Mouse (Mus musculus): ENCODE measurements around the gene Mcm2. TPM values are rescaled to one million over a fixed set of nuclear protein-coding genes. Genes with fewer than 3 reads are reported as not detected.

Mcm2 gene
- total and polyA plus RNA-seq, 3 experiments: 130 to 148 (median 148) TPM

- Histone ChIP-seq H3K9me3 (replicated peaks; ENCODE audit: low read length) (no peaks in the 10 kb centered on the region), H3K27ac (ENCODE audit: insufficient read depth, low read depth) (no peak overlapping the region), H3K9ac (ENCODE audit: insufficient read depth, low read depth) (no peak overlapping the region), H3K79me2 (replicated peaks; ENCODE audit: control insufficient read depth, extremely low read depth, insufficient read depth, poor library complexity, severe bottlenecking) (no peaks in the 10 kb centered on the region), H3K4me2 (ENCODE audit: insufficient read depth, low read depth, poor library complexity, severe bottlenecking) (no peak overlapping the region), H3K36me3 (replicated peaks in 1 of 2; ENCODE audit: control insufficient read depth in 1 of 2, insufficient read depth in 1 of 2, low read length in 1 of 2) (no peaks in the 10 kb centered on the region), H3K27me3 (replicated peaks) (no peaks in the 10 kb centered on the region), H3K4me3 (replicated peaks in 1 of 3; ENCODE audit: low read depth in 2 of 3, low read length in 2 of 3, poor library complexity in 1 of 3) (no peak overlapping the region), H3K4me1 (ENCODE audit: control insufficient read depth in 1 of 2, insufficient read depth in 2 of 2) (peaks cover 6 to 11% of the 10 kb centered on the region in 2 experiments)
- dilution Hi-C loops (cut with MboI; ENCODE audit: extremely low pct_ligation_motif_present, extremely low pct_unique_long_range_greater_than_20kb, low sequenced_read_pairs): no loop called here
- TF ChIP-seq ELF1 (IDR thresholded peaks at IDR 0.05; ENCODE audit: low read depth, low read length) (no peak), ZMIZ1 (IDR thresholded peaks at IDR 0.05; ENCODE audit: low read depth, low read length) (no peak), MAZ (IDR thresholded peaks at IDR 0.05; ENCODE audit: low read depth, low read length) (no peak), NRF1 (IDR thresholded peaks at IDR 0.05; ENCODE audit: low read depth, low read length) (no peak), MEF2A (IDR thresholded peaks at IDR 0.05; ENCODE audit: borderline replicate concordance, low read depth, low read length) (no peak), NELFE (IDR thresholded peaks at IDR 0.05; ENCODE audit: low read depth, low read length) (no peak), IRF4 (IDR thresholded peaks at IDR 0.05; ENCODE audit: low read depth, low read length) (no peak), TCF12 (IDR thresholded peaks at IDR 0.05; ENCODE audit: low read depth, low read length) (no peak), MXI1 (IDR thresholded peaks at IDR 0.05; ENCODE audit: low read depth, low read length) (no peak), JUND (conservative IDR thresholded peaks at IDR 0.05; ENCODE audit: low read depth, low read length) (no peak), POLR2AphosphoS2 (IDR thresholded peaks at IDR 0.05; ENCODE audit: low read depth, low read length) (no peak), ZC3H11A (IDR thresholded peaks at IDR 0.05; ENCODE audit: low read depth, low read length) (no peak), SMC3 (IDR thresholded peaks at IDR 0.05; ENCODE audit: low read depth, low read length) (no peak), HCFC1 (IDR thresholded peaks at IDR 0.05; ENCODE audit: low read depth, low read length) (no peak)
- no peak for DNase-seq (ENCODE audit: extremely low read depth)
- in situ Hi-C loops (cut with MboI; ENCODE audit: low pct_ligation_motif_present, low pct_unique_long_range_greater_than_20kb, low sequenced_read_pairs): no loop called here
Measured at GRCm38 (mm10) chr6:88918802-88919201, 20.2 kb upstream of the Mcm2 start.

- dilution Hi-C loops (cut with MboI; ENCODE audit: extremely low pct_ligation_motif_present, extremely low pct_unique_long_range_greater_than_20kb, low sequenced_read_pairs): no loop called here
- no peak overlapping the region for H3K27ac ChIP-seq (ENCODE audit: insufficient read depth, low read depth)
Measured at GRCm38 (mm10) chr6:88916153-88916552, 17.6 kb upstream of the Mcm2 start.

More at GRCm38 (mm10) chr6:88916153-88916552, 17.6 kb upstream of the Mcm2 start:
- no peak for TF ChIP-seq CHD1 (IDR thresholded peaks at IDR 0.05; ENCODE audit: low read depth, low read length)
- TF ChIP-seq RAD21 (IDR thresholded peaks at IDR 0.05; ENCODE audit: low read depth, low read length): peak; percentile 53
- peak; percentile 50 to 76; a peak in 3 of 4 replicates for TF ChIP-seq CTCF (conservative IDR thresholded peaks at IDR 0.05 in 1 of 2, IDR thresholded peaks at IDR 0.05 in 1 of 2; ENCODE audit: low read depth in 2 of 2, low read length in 2 of 2)
- peak; percentile 47 for TF ChIP-seq SMC3 (IDR thresholded peaks at IDR 0.05; ENCODE audit: low read depth, low read length)
- in situ Hi-C loops (cut with MboI; ENCODE audit: low pct_ligation_motif_present, low pct_unique_long_range_greater_than_20kb, low sequenced_read_pairs): no loop called here
- no peaks in the 10 kb centered on the region for H3K9me3 ChIP-seq (replicated peaks; ENCODE audit: low read length)
- no peak overlapping the region for H3K4me2 ChIP-seq (ENCODE audit: insufficient read depth, low read depth, poor library complexity, severe bottlenecking)
- peaks cover 6 to 20% of the 10 kb centered on the region in 2 experiments for H3K36me3 ChIP-seq (replicated peaks in 1 of 2; ENCODE audit: control insufficient read depth in 1 of 2, insufficient read depth in 1 of 2, low read length in 1 of 2)
- H3K4me1 ChIP-seq (ENCODE audit: control insufficient read depth in 1 of 2, insufficient read depth in 2 of 2): peaks cover 6 to 9% of the 10 kb centered on the region in 2 experiments
- H3K79me2 ChIP-seq (replicated peaks; ENCODE audit: control insufficient read depth, extremely low read depth, insufficient read depth, poor library complexity, severe bottlenecking): no peaks in the 10 kb centered on the region
- DNase-seq (ENCODE audit: extremely low read depth): peak; percentile 70
- no peak overlapping the region for H3K4me3 ChIP-seq (replicated peaks in 1 of 3; ENCODE audit: low read depth in 2 of 3, low read length in 2 of 3, poor library complexity in 1 of 3)
- no peak overlapping the region for H3K9ac ChIP-seq (ENCODE audit: insufficient read depth, low read depth)
- H3K27me3 ChIP-seq (replicated peaks): no peaks in the 10 kb centered on the region
